Mouse (Mus musculus): ENCODE measurements around the gene Gng2.
"Not testable (repeated sequence)": the region's sequence is repeated elsewhere in the genome, so short reads cannot be mapped to it uniquely, and the experiment has no call there.

Gng2 gene

GRCm38 (mm10) chr14:19946221-19946620, 31.2 kb downstream of the Gng2 start:
- in situ Hi-C loops (cut with MboI, MseI) = no loop called here

- in situ Hi-C loops (cut with MboI, MseI) = no loop called here
These were observed 34.7 kb downstream of the Gng2 start for GRCm38 (mm10) chr14:19942732-19943131.

- in situ Hi-C loops (cut with MboI, MseI) = no loop called here
These were observed 35.1 kb downstream of the Gng2 start for GRCm38 (mm10) chr14:19942329-19942728.

GRCm38 (mm10) chr14:19940066-19940465, 37.4 kb downstream of the Gng2 start:
- in situ Hi-C loops (cut with MboI, MseI) = no loop called here

GRCm38 (mm10) chr14:19938545-19938944, 38.9 kb downstream of the Gng2 start:
- in situ Hi-C loops (cut with MboI, MseI) = no loop called here

GRCm38 (mm10) chr14:19935084-19935483, 42.3 kb downstream of the Gng2 start:
- in situ Hi-C loops (cut with MboI, MseI) = no loop called here

GRCm38 (mm10) chr14:19933314-19933713, 44.1 kb downstream of the Gng2 start:
- in situ Hi-C loops (cut with MboI, MseI) = no loop called here

- in situ Hi-C loops (cut with MboI, MseI) = loop anchor here (5.0 to 10.0 kb wide), 3 partner anchors 36 to 337 kb away; partner anchors contain the start of gene Kcnk16 (in 1 of the 2)
These were observed 49.5 kb downstream of the Gng2 start for GRCm38 (mm10) chr14:19927879-19928278.

GRCm38 (mm10) chr14:19927156-19927555, 50.3 kb downstream of the Gng2 start:
- in situ Hi-C loops (cut with MboI, MseI) = loop anchor here (5.0 to 10.0 kb wide), 3 partner anchors 35 to 338 kb away; partner anchors contain the start of gene Kcnk16 (in 1 of the 2)

- in situ Hi-C loops (cut with MboI, MseI) = loop anchor here (5.0 to 10.0 kb wide), 3 partner anchors 34 to 338 kb away; partner anchors contain the start of gene Kcnk16 (in 1 of the 2)
These were observed 51.1 kb downstream of the Gng2 start for GRCm38 (mm10) chr14:19926312-19926711.

- in situ Hi-C loops (cut with MboI, MseI) = loop anchor here (5.0 to 10.0 kb wide), 3 partner anchors 33 to 340 kb away; partner anchors contain the start of gene Kcnk16 (in 1 of the 2)
These were observed 52.3 kb downstream of the Gng2 start for GRCm38 (mm10) chr14:19925157-19925556.

GRCm38 (mm10) chr14:19924086-19924485, 53.3 kb downstream of the Gng2 start:
- in situ Hi-C loops (cut with MboI, MseI) = loop anchor here in 1 of 2 experiments (10.0 kb wide), 2 partner anchors 219 to 341 kb away; partner anchors contain the start of gene Kcnk16

- in situ Hi-C loops (cut with MboI, MseI) = loop anchor here in 1 of 2 experiments (10.0 kb wide), 2 partner anchors 215 to 345 kb away; partner anchors contain the start of gene Kcnk16
These were observed 57.2 kb downstream of the Gng2 start for GRCm38 (mm10) chr14:19920254-19920691.

GRCm38 (mm10) chr14:19919789-19920188, 57.6 kb downstream of the Gng2 start:
- in situ Hi-C loops (cut with MboI, MseI) = loop anchor here in 1 of 2 experiments (10.0 kb wide), 2 partner anchors 215 to 345 kb away; partner anchors contain the start of gene Kcnk16

GRCm38 (mm10) chr14:19917534-19917933, 59.9 kb downstream of the Gng2 start:
- in situ Hi-C loops (cut with MboI, MseI) = no loop called here

- in situ Hi-C loops (cut with MboI, MseI) = no loop called here
These were observed 61.1 kb downstream of the Gng2 start for GRCm38 (mm10) chr14:19916315-19916714.

GRCm38 (mm10) chr14:19912891-19913290, 64.5 kb downstream of the Gng2 start:
- in situ Hi-C loops (cut with MboI, MseI) = no loop called here

GRCm38 (mm10) chr14:19905615-19906014, 71.8 kb downstream of the Gng2 start:
- in situ Hi-C loops (cut with MboI, MseI) = no loop called here

GRCm38 (mm10) chr14:19904821-19905220, 72.6 kb downstream of the Gng2 start:
- in situ Hi-C loops (cut with MboI, MseI) = no loop called here

GRCm38 (mm10) chr14:19904031-19904430, 73.4 kb downstream of the Gng2 start:
- in situ Hi-C loops (cut with MboI, MseI) = no loop called here

GRCm38 (mm10) chr14:19900492-19900891, 76.9 kb downstream of the Gng2 start:
- in situ Hi-C loops (cut with MboI, MseI) = no loop called here

- in situ Hi-C loops (cut with MboI, MseI) = no loop called here
These were observed 89.9 kb downstream of the Gng2 start for GRCm38 (mm10) chr14:19887569-19887968.

GRCm38 (mm10) chr14:19884431-19884830, 93.0 kb downstream of the Gng2 start:
- in situ Hi-C loops (cut with MboI, MseI) = not testable (repeated sequence)
